Mouse (Mus musculus): ENCODE data around the gene Catsperz.

DNA sequence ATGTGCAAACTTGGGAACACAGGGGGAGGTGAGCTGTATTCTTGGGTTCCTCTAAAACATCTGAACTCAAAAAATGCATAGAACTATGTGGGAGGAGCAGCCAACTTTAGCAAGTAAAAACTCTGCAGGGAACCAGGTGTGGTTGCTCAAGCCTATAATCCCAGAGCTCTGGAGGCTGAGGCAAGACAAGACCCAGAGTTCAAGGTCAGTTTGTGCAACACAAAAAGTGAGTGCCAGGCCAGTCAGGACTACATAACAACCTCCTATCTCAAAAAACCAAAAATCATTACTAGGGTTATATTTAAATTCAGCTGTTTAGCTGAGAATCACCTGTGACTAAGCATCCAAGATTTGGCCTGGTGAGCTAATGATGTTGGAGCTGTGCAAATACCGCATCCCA, 6.8 kb upstream of the Catsperz start:
- TF ChIP-seq CTCF (IDR thresholded peaks at IDR 0.05; ENCODE audit: low read depth) (no peak), EP300 (IDR thresholded peaks at IDR 0.05; ENCODE audit: low read depth) (no peak)

Measured in liver, postnatal 0 days (tissue).